Mouse (Mus musculus): ENCODE measurements around the gene Spryd3. TPM values are rescaled to one million over a fixed set of nuclear protein-coding genes. Genes with fewer than 3 reads are reported as not detected.

Spryd3 gene
- 27.4 and 31.7 TPM in 2 replicates for polyA plus RNA-seq (2015; fragmentation: Nextera tagmentation; extraction: Ambion mirVana)

GRCm38 (mm10) chr15:102136129-102136758, at the start of gene Spryd3:
Gene Spryd3 (minus strand): TSS chr15:102136234.
- Histone ChIP-seq H3K4me2 (replicated peaks) (peak within 1 kb of the TSS; percentile 83), H3K9me3 (replicated peaks) (no peaks in the 10 kb centered on the region), H3K27me3 (no peaks in the 10 kb centered on the region), H3K36me3 (peaks cover 18% of the 10 kb centered on the region), H3K27ac (replicated peaks) (peak within 1 kb of the TSS; percentile 82), H3K4me1 (peaks cover 14% of the 10 kb centered on the region), H3K4me3 (replicated peaks) (peak within 1 kb of the TSS; percentile 86), H3K9ac (peak within 1 kb of the TSS; percentile 82)
- WGBS = under 1% methylated on average over 49 of the region's 50 CpGs
- peak; percentile 99 for ATAC-seq (ENCODE audit: insufficient number of reproducible peaks, low FRiP score, low TSS enrichment, low read depth)

GRCm38 (mm10) chr15:102183076-102183475, 47.0 kb upstream of the Spryd3 start:
- H3K9ac ChIP-seq = no peak overlapping the region
- H3K27me3 ChIP-seq = no peaks in the 10 kb centered on the region
- no peak overlapping the region for H3K4me2 ChIP-seq (replicated peaks)
- H3K36me3 ChIP-seq = peaks cover 54% of the 10 kb centered on the region
- no peaks in the 10 kb centered on the region for H3K4me1 ChIP-seq
- 33% methylated on average over 3 of the region's 3 CpGs for WGBS
- H3K27ac ChIP-seq (replicated peaks) = no peak overlapping the region
- H3K4me3 ChIP-seq (replicated peaks) = no peak overlapping the region
- ATAC-seq (ENCODE audit: insufficient number of reproducible peaks, low FRiP score, low TSS enrichment, low read depth) = no peak
- H3K9me3 ChIP-seq (replicated peaks) = no peaks in the 10 kb centered on the region

GRCm38 (mm10) chr15:102179924-102180323, 43.9 kb upstream of the Spryd3 start:
- H3K4me3 ChIP-seq (replicated peaks) = no peak overlapping the region
- H3K9ac ChIP-seq = no peak overlapping the region
- H3K4me2 ChIP-seq (replicated peaks) = no peak overlapping the region
- no peak for ATAC-seq (ENCODE audit: insufficient number of reproducible peaks, low FRiP score, low TSS enrichment, low read depth)
- H3K27me3 ChIP-seq = no peaks in the 10 kb centered on the region
- WGBS = 90% methylated on average over 14 of the region's 14 CpGs
- H3K4me1 ChIP-seq = no peaks in the 10 kb centered on the region
- peaks cover 51% of the 10 kb centered on the region for H3K36me3 ChIP-seq
- no peaks in the 10 kb centered on the region for H3K9me3 ChIP-seq (replicated peaks)
- no peak overlapping the region for H3K27ac ChIP-seq (replicated peaks)

- no peak for ATAC-seq (ENCODE audit: insufficient number of reproducible peaks, low FRiP score, low TSS enrichment, low read depth)
- Histone ChIP-seq H3K4me3 (replicated peaks) (no peak overlapping the region), H3K4me2 (replicated peaks) (no peak overlapping the region), H3K36me3 (peaks cover 50% of the 10 kb centered on the region), H3K4me1 (no peaks in the 10 kb centered on the region), H3K9me3 (replicated peaks) (no peaks in the 10 kb centered on the region), H3K9ac (no peak overlapping the region), H3K27me3 (no peaks in the 10 kb centered on the region), H3K27ac (replicated peaks) (no peak overlapping the region)
- 79% methylated on average over 9 of the region's 9 CpGs for WGBS
Observed at GRCm38 (mm10) chr15:102179106-102179505, 43.1 kb upstream of the Spryd3 start.

- Histone ChIP-seq H3K4me2 (replicated peaks) (no peak overlapping the region), H3K27ac (replicated peaks) (no peak overlapping the region), H3K4me3 (replicated peaks) (no peak overlapping the region), H3K9me3 (replicated peaks) (no peaks in the 10 kb centered on the region), H3K36me3 (peaks cover 45% of the 10 kb centered on the region), H3K4me1 (no peaks in the 10 kb centered on the region), H3K9ac (no peak overlapping the region), H3K27me3 (no peaks in the 10 kb centered on the region)
- 12% methylated on average over 6 of the region's 6 CpGs for WGBS
- ATAC-seq (ENCODE audit: insufficient number of reproducible peaks, low FRiP score, low TSS enrichment, low read depth) = no peak
Observed at GRCm38 (mm10) chr15:102178279-102178678, 42.2 kb upstream of the Spryd3 start.

DNA sequence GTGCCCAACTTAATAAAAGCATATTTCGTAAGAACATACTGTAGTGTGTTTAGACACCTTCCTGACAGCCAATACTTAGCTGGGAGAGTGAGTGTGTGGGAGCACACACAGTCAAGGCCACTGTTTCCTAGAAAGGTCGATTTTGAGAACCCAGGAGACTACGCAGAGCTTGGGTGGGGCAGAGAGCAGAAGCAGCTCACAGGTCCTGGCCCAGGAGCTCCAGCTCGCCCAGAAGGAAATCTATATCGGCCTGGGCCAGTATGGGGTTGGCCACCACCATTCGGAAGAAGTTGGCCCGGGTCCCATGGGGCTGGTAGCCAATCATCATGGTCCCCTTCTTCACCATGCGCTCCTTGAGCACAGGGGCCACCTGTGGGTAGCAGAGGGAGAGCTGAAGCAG, 41.4 kb upstream of the Spryd3 start:
- 80% methylated on average over 8 of the region's 8 CpGs for WGBS
- H3K27me3 ChIP-seq = no peaks in the 10 kb centered on the region

GRCm38 (mm10) chr15:102176571-102177316, 40.7 kb upstream of the Spryd3 start:
- Histone ChIP-seq H3K4me2 (replicated peaks) (no peak overlapping the region), H3K36me3 (peaks cover 42% of the 10 kb centered on the region)
- WGBS = 83% methylated on average over 7 of the region's 7 CpGs

More for the DNA sequence above, 41.4 kb upstream of the Spryd3 start:
- Histone ChIP-seq H3K36me3 (peaks cover 42% of the 10 kb centered on the region), H3K9ac (no peak overlapping the region), H3K9me3 (replicated peaks) (no peaks in the 10 kb centered on the region), H3K4me3 (replicated peaks) (no peak overlapping the region), H3K4me2 (replicated peaks) (no peak overlapping the region), H3K4me1 (no peaks in the 10 kb centered on the region), H3K27ac (replicated peaks) (no peak overlapping the region)
- ATAC-seq (ENCODE audit: insufficient number of reproducible peaks, low FRiP score, low TSS enrichment, low read depth) = no peak

DNA sequence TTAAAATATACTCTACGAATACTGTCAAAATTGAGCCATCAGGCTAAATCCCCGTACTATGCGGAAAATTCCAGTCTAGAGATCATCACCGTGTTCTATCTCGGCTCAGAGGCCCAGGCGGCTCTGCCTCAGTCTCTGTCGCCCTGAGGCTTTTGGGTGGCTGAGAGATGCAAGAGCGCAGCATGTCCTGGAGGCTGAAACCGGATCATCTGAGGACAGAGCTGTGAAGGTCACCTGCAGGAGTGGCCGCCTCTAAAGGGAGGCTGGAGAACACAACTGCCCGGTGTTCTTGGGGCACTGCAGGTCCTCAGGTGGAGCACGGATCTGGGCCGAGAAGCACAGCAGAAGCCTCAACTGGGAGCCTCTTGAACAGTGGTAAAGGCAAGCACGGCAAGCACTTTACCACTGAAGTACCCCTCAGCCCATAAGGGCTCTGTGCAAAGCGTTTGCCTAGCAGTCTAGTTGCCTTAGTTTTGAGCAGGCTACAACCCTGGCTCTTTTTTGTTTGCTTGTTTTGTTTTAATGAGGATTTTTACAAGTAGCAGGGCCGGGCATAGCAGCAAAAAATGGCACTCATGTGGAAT, 39.8 kb upstream of the Spryd3 start:
- ATAC-seq (ENCODE audit: insufficient number of reproducible peaks, low FRiP score, low TSS enrichment, low read depth) = no peak
- H3K36me3 ChIP-seq = peaks cover 44% of the 10 kb centered on the region
- no peak overlapping the region for H3K4me3 ChIP-seq (replicated peaks)
- no peaks in the 10 kb centered on the region for H3K27me3 ChIP-seq
- no peak overlapping the region for H3K4me2 ChIP-seq (replicated peaks)
- no peak overlapping the region for H3K9ac ChIP-seq
- no peak overlapping the region for H3K27ac ChIP-seq (replicated peaks)
- 71% methylated on average over 16 of the region's 16 CpGs for WGBS
- H3K4me1 ChIP-seq = no peaks in the 10 kb centered on the region
- no peaks in the 10 kb centered on the region for H3K9me3 ChIP-seq (replicated peaks)

More at GRCm38 (mm10) chr15:102176571-102177316, 40.7 kb upstream of the Spryd3 start:
- no peak for ATAC-seq (ENCODE audit: insufficient number of reproducible peaks, low FRiP score, low TSS enrichment, low read depth)
- Histone ChIP-seq H3K27ac (replicated peaks) (no peak overlapping the region), H3K9ac (no peak overlapping the region), H3K4me1 (no peaks in the 10 kb centered on the region), H3K9me3 (replicated peaks) (no peaks in the 10 kb centered on the region), H3K27me3 (no peaks in the 10 kb centered on the region), H3K4me3 (replicated peaks) (no peak overlapping the region)

DNA sequence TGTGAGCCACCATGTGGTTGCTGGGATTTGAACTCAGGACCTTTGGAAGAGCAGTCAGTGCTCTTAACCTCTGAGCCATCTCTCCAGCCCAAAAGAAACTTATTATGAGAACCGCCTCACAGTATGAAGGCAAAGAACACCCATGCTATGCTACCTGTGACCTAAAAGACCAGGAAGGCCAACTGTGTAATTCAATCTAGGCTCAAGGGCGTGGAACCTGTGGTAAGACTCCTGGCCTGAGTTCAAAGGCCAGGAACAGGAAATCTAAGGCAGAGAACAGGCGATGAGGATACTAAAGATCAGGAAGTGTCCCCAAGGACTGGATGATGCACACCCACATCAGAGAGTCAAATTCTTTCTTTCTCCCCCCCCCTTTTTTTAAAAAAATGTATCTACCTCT, 37.5 kb upstream of the Spryd3 start:
- H3K4me3 ChIP-seq (replicated peaks) = no peak overlapping the region
- H3K27ac ChIP-seq (replicated peaks) = no peak overlapping the region
- H3K4me1 ChIP-seq = peaks cover 3% of the 10 kb centered on the region; the same call in 1 of the 2 replicates
- H3K4me2 ChIP-seq (replicated peaks) = no peak overlapping the region
- no peak for ATAC-seq (ENCODE audit: insufficient number of reproducible peaks, low FRiP score, low TSS enrichment, low read depth)
- no peak overlapping the region for H3K9ac ChIP-seq
- no peaks in the 10 kb centered on the region for H3K27me3 ChIP-seq
- WGBS = 80% methylated on average over 3 of the region's 3 CpGs
- peaks cover 31% of the 10 kb centered on the region for H3K36me3 ChIP-seq
- no peaks in the 10 kb centered on the region for H3K9me3 ChIP-seq (replicated peaks)

GRCm38 (mm10) chr15:102169064-102169463, 33.0 kb upstream of the Spryd3 start:
- H3K4me2 ChIP-seq (replicated peaks) = no peak overlapping the region
- H3K27ac ChIP-seq (replicated peaks) = no peak overlapping the region
- no peaks in the 10 kb centered on the region for H3K27me3 ChIP-seq
- no peaks in the 10 kb centered on the region for H3K9me3 ChIP-seq (replicated peaks)
- H3K4me3 ChIP-seq (replicated peaks) = no peak overlapping the region
- H3K4me1 ChIP-seq = peaks cover 14% of the 10 kb centered on the region
- peaks cover 6% of the 10 kb centered on the region; the same call in 1 of the 2 replicates for H3K36me3 ChIP-seq
- H3K9ac ChIP-seq = no peak overlapping the region
- 40% methylated on average over 2 of the region's 2 CpGs for WGBS
- no peak for ATAC-seq (ENCODE audit: insufficient number of reproducible peaks, low FRiP score, low TSS enrichment, low read depth)

DNA sequence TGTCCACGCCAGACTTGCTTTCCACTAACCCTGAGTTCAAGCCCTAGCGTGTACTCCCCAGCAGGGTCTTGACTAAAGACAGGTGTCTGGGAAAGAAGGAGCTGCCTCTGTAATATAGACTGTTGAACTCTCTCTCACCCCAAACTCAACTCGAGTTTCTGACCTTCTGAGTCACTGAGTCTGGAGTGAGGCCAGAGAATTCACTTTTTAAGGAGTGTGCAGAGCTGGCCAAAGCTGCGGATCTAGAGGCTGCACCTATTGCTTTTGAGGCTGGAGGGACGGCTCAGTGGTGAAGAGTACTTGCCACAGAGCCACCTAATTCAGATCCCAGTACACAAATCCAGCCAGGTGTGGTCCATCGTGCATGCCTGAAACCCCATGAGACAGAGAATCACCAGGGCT, 31.6 kb upstream of the Spryd3 start:
- peaks cover 3% of the 10 kb centered on the region; the same call in 1 of the 2 replicates for H3K36me3 ChIP-seq

More for the DNA sequence above, 31.6 kb upstream of the Spryd3 start:
- H3K4me2 ChIP-seq (replicated peaks) = no peak overlapping the region
- H3K4me3 ChIP-seq (replicated peaks) = no peak overlapping the region
- ATAC-seq (ENCODE audit: insufficient number of reproducible peaks, low FRiP score, low TSS enrichment, low read depth) = peak; percentile 52
- no peak overlapping the region for H3K9ac ChIP-seq
- 22% methylated on average over 6 of the region's 6 CpGs for WGBS
- H3K27ac ChIP-seq (replicated peaks) = peak overlapping the region; percentile 59
- H3K4me1 ChIP-seq = peaks cover 14% of the 10 kb centered on the region
- H3K27me3 ChIP-seq = no peaks in the 10 kb centered on the region
- H3K9me3 ChIP-seq (replicated peaks) = no peaks in the 10 kb centered on the region
